Mouse (Mus musculus) midbrain, postnatal 0 days (tissue): ENCODE measurements around the gene Cldn24. TPM values are rescaled to one million over a fixed set of nuclear protein-coding genes. Genes with fewer than 3 reads are reported as not detected.
"Not testable (repeated sequence)": the region's sequence is repeated elsewhere in the genome, so short reads cannot be mapped to it uniquely, and the experiment has no call there.

Experiments
- ATAC-seq: fragments of 200-750 bp; cut with Nextera tagmentation; 2 replicates; pipeline ENCODE4 v1.8.0; 2017; ENCODE audit warnings: moderate number of reproducible peaks, mild to moderate bottlenecking, moderate TSS enrichment, moderate library complexity; ENCODE audit not compliant: low FRiP score
- DNase-seq: peaks from one replicate; pipeline ENCODE4 v3.0.0-alpha.2; 2015; ENCODE audit warnings: low spot score
- H3K27ac ChIP-seq: fragments of 300-500 bp; sonication (generic); 2 replicates; pipeline ENCODE4 v1.5.1; 2014; ENCODE audit warnings: low read depth, mild to moderate bottlenecking, low read length, mixed read lengths
- H3K27me3 ChIP-seq: fragments of 300-500 bp; sonication (generic); 2 replicates; pipeline ENCODE4 v1.6.1; 2014; ENCODE audit warnings: low read length, control low read depth, mixed read lengths; ENCODE audit not compliant: insufficient read depth
- H3K36me3 ChIP-seq: fragments of 300-500 bp; sonication (generic); 2 replicates; pipeline ENCODE4 v1.6.1; 2014; ENCODE audit warnings: low read length, control low read depth, mixed read lengths; ENCODE audit not compliant: insufficient read depth
- H3K4me1 ChIP-seq: fragments of 300-500 bp; sonication (generic); 2 replicates; pipeline ENCODE4 v1.6.1; 2014; ENCODE audit warnings: mild to moderate bottlenecking, control low read depth, antibody characterized with exemption, low read length, mixed read lengths; ENCODE audit not compliant: insufficient read depth
- H3K4me2 ChIP-seq: fragments of 300-500 bp; sonication (generic); 2 replicates; pipeline ENCODE4 v1.6.1; 2014; ENCODE audit warnings: low read depth, mild to moderate bottlenecking, low read length, mixed read lengths; ENCODE audit not compliant: poor library complexity, severe bottlenecking
- H3K4me3 ChIP-seq: fragments of 300-500 bp; sonication (generic); 2 replicates; pipeline ENCODE4 v1.5.1; 2014; ENCODE audit warnings: low read depth, mild to moderate bottlenecking, low read length, moderate library complexity
- H3K9ac ChIP-seq: fragments of 300-500 bp; sonication (generic); replicated peaks from 2 replicates; pipeline ENCODE4 v1.6.1; 2014; ENCODE audit warnings: mild to moderate bottlenecking, low read length, moderate library complexity, mixed read lengths; ENCODE audit not compliant: poor library complexity, severe bottlenecking
- H3K9me3 ChIP-seq: fragments of 300-500 bp; sonication (generic); 2 replicates; pipeline ENCODE4 v1.6.1; 2016; ENCODE audit warnings: low read length, control low read depth
- CTCF ChIP-seq: IDR thresholded peaks from 2 replicates; pipeline ENCODE4 v1.5.1; 2016; ENCODE audit warnings: antibody characterized with exemption, mild to moderate bottlenecking
- WGBS: fragments of 180-500 bp; shearing (Covaris S2); extraction: QIAGEN DNeasy Blood & Tissue Kit; methylation state at CpG from one replicate; pipeline ENCODE4 v1.1.7; 2014; 5-methylcytosine and 5-hydroxymethylcytosine counted together
- polyA plus RNA-seq: library from polyadenylated mRNA; unstranded; fragments of >200 nt; fragmentation: Nextera tagmentation; extraction: Ambion mirVana; gene quantifications from 2 replicates; pipeline ENCODE4 v1.2.1, GENCODE M21; 2015
- total RNA-seq: library from RNA; depleted of rRNA; stranded (reverse); fragments of >200 nt; gene quantifications from 2 replicates; pipeline ENCODE4 v1.2.3, GENCODE M21; 2014

The Cldn24 gene
- total and polyA plus RNA-seq, 2 experiments from 2014 or later: not detected

- H3K4me1 ChIP-seq: no peaks in the 10 kb centered on the region
- H3K4me3 ChIP-seq: no peak overlapping the region
- H3K27ac ChIP-seq: no peak overlapping the region
- no peaks in the 10 kb centered on the region for H3K9me3 ChIP-seq
- WGBS: 86% methylated on average over 1 of the region's 1 CpGs
- H3K9ac ChIP-seq: no peak overlapping the region
- no peaks in the 10 kb centered on the region for H3K27me3 ChIP-seq
- no peak overlapping the region for H3K4me2 ChIP-seq
- TF ChIP-seq CTCF: no peak
- no peak for DNase-seq
- no peaks in the 10 kb centered on the region for H3K36me3 ChIP-seq
- ATAC-seq: no peak
Observed at GRCm38 (mm10) chr8:47804262-47804661, 17.7 kb upstream of the Cldn24 start.

- Histone ChIP-seq H3K4me3 (no peak overlapping the region), H3K9ac (no peak overlapping the region), H3K27me3 (no peaks in the 10 kb centered on the region), H3K27ac (no peak overlapping the region), H3K9me3 (no peaks in the 10 kb centered on the region), H3K36me3 (no peaks in the 10 kb centered on the region), H3K4me1 (no peaks in the 10 kb centered on the region), H3K4me2 (no peak overlapping the region)
- no peak for ATAC-seq
- 85% methylated on average over 14 of the region's 14 CpGs for WGBS
- no peak for TF ChIP-seq CTCF
- DNase-seq: no peak
Observed at GRCm38 (mm10) chr8:47809970-47810665, 11.8 kb upstream of the Cldn24 start.

- Histone ChIP-seq H3K9ac (no peak overlapping the region), H3K27me3 (no peaks in the 10 kb centered on the region), H3K27ac (no peak overlapping the region), H3K4me2 (no peak overlapping the region), H3K36me3 (no peaks in the 10 kb centered on the region), H3K4me3 (no peak overlapping the region), H3K4me1 (no peaks in the 10 kb centered on the region), H3K9me3 (no peaks in the 10 kb centered on the region)
- ATAC-seq (no peak), DNase-seq (no peak)
- 0 out of 2 replicates have a peak, but pooled peaks have one; percentile 11 for TF ChIP-seq CTCF
- 82% methylated on average over 7 of the region's 7 CpGs for WGBS
Observed at GRCm38 (mm10) chr8:47810666-47811015, 11.3 kb upstream of the Cldn24 start.

GRCm38 (mm10) chr8:47811221-47811620 is 10.7 kb upstream of the Cldn24 start:
- H3K4me2 ChIP-seq: no peak overlapping the region
- WGBS: 89% methylated on average over 12 of the region's 12 CpGs
- DNase-seq (no peak), ATAC-seq (no peak)
- H3K36me3 ChIP-seq: no peaks in the 10 kb centered on the region
- H3K9ac ChIP-seq: no peak overlapping the region
- no peak overlapping the region for H3K4me3 ChIP-seq
- H3K27ac ChIP-seq: no peak overlapping the region
- no peak for TF ChIP-seq CTCF
- no peaks in the 10 kb centered on the region for H3K4me1 ChIP-seq
- H3K9me3 ChIP-seq: no peaks in the 10 kb centered on the region
- H3K27me3 ChIP-seq: no peaks in the 10 kb centered on the region

- no peak overlapping the region for H3K27ac ChIP-seq
- H3K36me3 ChIP-seq: no peaks in the 10 kb centered on the region
- no peak for TF ChIP-seq CTCF
- no peak for DNase-seq
- H3K9me3 ChIP-seq: no peaks in the 10 kb centered on the region
- H3K4me2 ChIP-seq: no peak overlapping the region
- no peaks in the 10 kb centered on the region for H3K4me1 ChIP-seq
- 92% methylated on average over 8 of the region's 8 CpGs for WGBS
- H3K4me3 ChIP-seq: no peak overlapping the region
- no peak for ATAC-seq
- H3K9ac ChIP-seq: no peak overlapping the region
- H3K27me3 ChIP-seq: no peaks in the 10 kb centered on the region
Observed at GRCm38 (mm10) chr8:47819034-47819433, 2.9 kb upstream of the Cldn24 start.

GRCm38 (mm10) chr8:47820914-47821772 is 800 bp upstream of the Cldn24 start:
- H3K27me3 ChIP-seq: no peaks in the 10 kb centered on the region
- TF ChIP-seq CTCF: no peak
- H3K4me2 ChIP-seq: no peak overlapping the region
- no peaks in the 10 kb centered on the region for H3K36me3 ChIP-seq
- H3K9ac ChIP-seq: no peak overlapping the region
- DNase-seq: no peak
- H3K4me1 ChIP-seq: no peaks in the 10 kb centered on the region
- no peaks in the 10 kb centered on the region for H3K9me3 ChIP-seq
- H3K4me3 ChIP-seq: no peak overlapping the region
- ATAC-seq: no peak
- WGBS: 85% methylated on average over 20 of the region's 20 CpGs
- no peak overlapping the region for H3K27ac ChIP-seq

GRCm38 (mm10) chr8:47822541-47822940 is 598 bp downstream of the Cldn24 start:
- H3K4me2 ChIP-seq, H3K27ac ChIP-seq, H3K27me3 ChIP-seq, H3K9me3 ChIP-seq, H3K4me1 ChIP-seq, ATAC-seq, DNase-seq, H3K4me3 ChIP-seq, H3K36me3 ChIP-seq, H3K9ac ChIP-seq: not testable (repeated sequence)
- 90% methylated on average over 7 of the region's 9 CpGs for WGBS
